ENCODE assay signal across 9 mouse cellular contexts in the genomic region with DNA sequence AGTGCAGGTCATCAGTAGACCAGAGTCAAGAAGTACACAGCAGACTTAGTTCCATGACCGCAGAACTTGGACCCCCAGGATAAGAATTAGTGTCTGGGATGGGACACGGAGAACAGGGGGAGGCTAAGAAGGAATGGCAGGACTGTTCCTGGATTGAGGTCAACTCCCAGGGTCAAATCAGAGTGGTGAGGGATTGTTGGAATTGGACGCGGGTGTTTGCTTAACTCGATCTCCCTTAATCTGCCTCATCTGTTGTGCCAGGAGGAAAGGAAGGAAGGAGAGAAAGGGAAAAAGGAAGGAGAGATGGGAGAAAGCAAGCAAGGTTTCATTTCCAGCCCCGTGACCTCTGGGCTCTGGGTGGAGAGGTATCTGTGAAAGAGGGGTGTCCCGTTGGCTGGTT. TPM values are rescaled to one million over a fixed set of nuclear protein-coding genes. Genes with fewer than 3 reads are reported as not detected.
DNase-seq lines count a peak whose midpoint lies in the region; ATAC-seq and TF ChIP-seq lines count a peak whose summit lies in the region.
"Had no signal": no experiment of that assay in that cellular context is flagged by ENCODE, and none has a peak within 500 bp of the region (broad histone marks: within the 10 kb centered on the region; RNA-seq: fewer than 3 reads in every experiment).

A gene (plus strand): TSS at position 301 of the 400 bp plus-strand sequence.

- H3K36me3 ChIP-seq in forebrain, embryonic 11.5 days (ENCODE audit: control insufficient read depth, insufficient read depth, low read length) = peaks cover 8% of the 10 kb centered on the region; the same call in 1 of the 2 replicates
- peaks cover 17% of the 10 kb centered on the region for H3K36me3 ChIP-seq in hindbrain, postnatal 0 days (ENCODE audit: insufficient read depth, low read length)
- H3K36me3 ChIP-seq in neural tube, embryonic 14.5 days (ENCODE audit: control insufficient read depth, insufficient read depth, low read length) = peaks cover 38% of the 10 kb centered on the region

- H3K4me1 ChIP-seq in forebrain, embryonic 11.5 days (replicated peaks; ENCODE audit: control insufficient read depth, insufficient read depth, low read length) = peaks cover 13% of the 10 kb centered on the region
- peaks cover 12% of the 10 kb centered on the region for H3K4me1 ChIP-seq in hindbrain, postnatal 0 days (ENCODE audit: insufficient read depth, low read length)
- peaks cover 20% of the 10 kb centered on the region for H3K4me1 ChIP-seq in neural tube, embryonic 14.5 days (ENCODE audit: control insufficient read depth, insufficient read depth, low read length)

- H3K27ac ChIP-seq in forebrain, embryonic 11.5 days (ENCODE audit: low read depth, low read length) = peak within 1 kb of the TSS; percentile 83
- peak within 1 kb of the TSS; percentile 78 for H3K27ac ChIP-seq in hindbrain, postnatal 0 days
- peak within 1 kb of the TSS; percentile 67 for H3K27ac ChIP-seq in neural tube, embryonic 14.5 days (ENCODE audit: low read depth, low read length)

- H3K4me3 ChIP-seq in forebrain, embryonic 11.5 days (ENCODE audit: low read depth, low read length) = peak within 1 kb of the TSS; percentile 76
- H3K4me3 ChIP-seq in hindbrain, postnatal 0 days (ENCODE audit: low read length) = peak within 1 kb of the TSS; percentile 59
- peak within 1 kb of the TSS; percentile 50 for H3K4me3 ChIP-seq in neural tube, embryonic 14.5 days (ENCODE audit: low read depth, low read length)

- no peaks in the 10 kb centered on the region for H3K27me3 ChIP-seq in forebrain, embryonic 11.5 days (ENCODE audit: control insufficient read depth, insufficient read depth, low read length)
- no peaks in the 10 kb centered on the region for H3K27me3 ChIP-seq in hindbrain, postnatal 0 days (ENCODE audit: insufficient read depth, low read length)
- H3K27me3 ChIP-seq in neural tube, embryonic 14.5 days (ENCODE audit: control insufficient read depth, insufficient read depth, low read length) = no peaks in the 10 kb centered on the region

- intact Hi-C loops in left cerebral cortex, postnatal 4 days (cut with DNase I) = no loop called here

- 22% methylated on average over 7 of the region's 7 CpGs for WGBS in forebrain, embryonic 11.5 days
- 21% methylated on average over 7 of the region's 7 CpGs for WGBS in hindbrain, postnatal 0 days
- 24% methylated on average over 7 of the region's 7 CpGs for WGBS in neural tube, embryonic 14.5 days

- peak within 1 kb of the TSS; percentile 80 for H3K4me2 ChIP-seq in forebrain, embryonic 11.5 days (ENCODE audit: low read depth, low read length, severe bottlenecking)
- H3K4me2 ChIP-seq in hindbrain, postnatal 0 days (ENCODE audit: low read depth, low read length) = peak within 1 kb of the TSS; percentile 74
- peak within 1 kb of the TSS; percentile 77 for H3K4me2 ChIP-seq in neural tube, embryonic 14.5 days (ENCODE audit: low read depth, low read length)

- H3K9me3 ChIP-seq in forebrain, embryonic 11.5 days (ENCODE audit: control insufficient read depth, low read length) = no peaks in the 10 kb centered on the region
- no peaks in the 10 kb centered on the region for H3K9me3 ChIP-seq in hindbrain, postnatal 0 days (ENCODE audit: low read length)
- H3K9me3 ChIP-seq in neural tube, embryonic 14.5 days (ENCODE audit: control insufficient read depth, low read length) = no peaks in the 10 kb centered on the region

- no peak for DNase-seq in left cerebral cortex, postnatal 4 days
- DNase-seq in left cerebral cortex, adult 18-20 months (ENCODE audit: low spot score in 2 of 2) = no peak
- DNase-seq in forebrain, embryonic 11.5 days (ENCODE audit: low spot score) = no peak
- DNase-seq in hindbrain, postnatal 0 days (ENCODE audit: low spot score) = no peak
- no peak for DNase-seq in layer of hippocampus, adult 9-10 months (ENCODE audit: low spot score)
- no peak for DNase-seq in testis, postnatal 14 days (ENCODE audit: low spot score)

- peak within 1 kb of the TSS; percentile 86 for H3K9ac ChIP-seq in forebrain, embryonic 11.5 days (ENCODE audit: low read length)
- H3K9ac ChIP-seq in hindbrain, postnatal 0 days (replicated peaks; ENCODE audit: low read length) = peak within 1 kb of the TSS; percentile 79
- H3K9ac ChIP-seq in neural tube, embryonic 14.5 days (replicated peaks; ENCODE audit: low read depth, low read length) = peak within 1 kb of the TSS; percentile 76

- ATAC-seq in forebrain, embryonic 11.5 days (replicated peaks; ENCODE audit: low FRiP score) = 0 out of 2 replicates have a peak, but pooled peaks have one; percentile 2
- ATAC-seq in hindbrain, postnatal 0 days = no peak
- no peak for ATAC-seq in neural tube, embryonic 14.5 days (ENCODE audit: low read depth)
- no peak for ATAC-seq in CD4-positive, CD25-positive, alpha-beta regulatory T cell, adult 4 months

- TF ChIP-seq CTCF in hindbrain, postnatal 0 days (IDR thresholded peaks at IDR 0.05; ENCODE audit: low read depth) = no peak

RNA-seq across cellular contexts. Expression of the gene that starts here (rescaled TPM):
- 10 to 100 TPM; 37.0 to 39.0 TPM for total RNA-seq in left cerebral cortex, postnatal 4 days (2021)
- 1 to 10 TPM; 3.8 to 4.4 TPM for total RNA-seq in left cerebral cortex, adult 18-20 months (2021)
- polyA plus RNA-seq in forebrain, embryonic 11.5 days (2014; fragmentation: Nextera tagmentation; extraction: Ambion mirVana) = 263 and 298 TPM in 2 replicates
- total RNA-seq in hindbrain, postnatal 0 days (2014; rRNA removed) = 20.6 and 42.3 TPM in 2 replicates
- polyA plus RNA-seq in hindbrain, postnatal 0 days (2015; fragmentation: Nextera tagmentation; extraction: Ambion mirVana) = 92.0 and 99.5 TPM in 2 replicates
- polyA plus RNA-seq in neural tube, embryonic 14.5 days (2014; fragmentation: Nextera tagmentation; extraction: Ambion mirVana) = 109 and 229 TPM in 2 replicates
- polyA plus RNA-seq in CD4-positive, CD25-positive, alpha-beta regulatory T cell, adult 4 months (2017; shearing (Covaris generic)) = not detected
- total RNA-seq: neutrophil, adult 5-6 weeks had no signal

Comparison
In these comparisons a context has a peak if more than half of its experiments do, and no peak if none do; other contexts are left out.
1. RNA of the gene that starts here (polyA plus RNA-seq): 263 to 298 TPM in forebrain, embryonic 11.5 days, 109 to 229 TPM in neural tube, embryonic 14.5 days and 92.0 to 99.5 TPM in hindbrain, postnatal 0 days; not detected in CD4-positive, CD25-positive, alpha-beta regulatory T cell, adult 4 months; every median in the first group is over 10 times any median in the second.
2. Peak in every context shown above with its lines, with median percentiles within 50 percentile points of each other: H3K27ac ChIP-seq, H3K4me2 ChIP-seq, H3K4me3 ChIP-seq and H3K9ac ChIP-seq.